Mouse (Mus musculus): ENCODE results near the gene Gstt1.

The Gstt1 gene

DNA sequence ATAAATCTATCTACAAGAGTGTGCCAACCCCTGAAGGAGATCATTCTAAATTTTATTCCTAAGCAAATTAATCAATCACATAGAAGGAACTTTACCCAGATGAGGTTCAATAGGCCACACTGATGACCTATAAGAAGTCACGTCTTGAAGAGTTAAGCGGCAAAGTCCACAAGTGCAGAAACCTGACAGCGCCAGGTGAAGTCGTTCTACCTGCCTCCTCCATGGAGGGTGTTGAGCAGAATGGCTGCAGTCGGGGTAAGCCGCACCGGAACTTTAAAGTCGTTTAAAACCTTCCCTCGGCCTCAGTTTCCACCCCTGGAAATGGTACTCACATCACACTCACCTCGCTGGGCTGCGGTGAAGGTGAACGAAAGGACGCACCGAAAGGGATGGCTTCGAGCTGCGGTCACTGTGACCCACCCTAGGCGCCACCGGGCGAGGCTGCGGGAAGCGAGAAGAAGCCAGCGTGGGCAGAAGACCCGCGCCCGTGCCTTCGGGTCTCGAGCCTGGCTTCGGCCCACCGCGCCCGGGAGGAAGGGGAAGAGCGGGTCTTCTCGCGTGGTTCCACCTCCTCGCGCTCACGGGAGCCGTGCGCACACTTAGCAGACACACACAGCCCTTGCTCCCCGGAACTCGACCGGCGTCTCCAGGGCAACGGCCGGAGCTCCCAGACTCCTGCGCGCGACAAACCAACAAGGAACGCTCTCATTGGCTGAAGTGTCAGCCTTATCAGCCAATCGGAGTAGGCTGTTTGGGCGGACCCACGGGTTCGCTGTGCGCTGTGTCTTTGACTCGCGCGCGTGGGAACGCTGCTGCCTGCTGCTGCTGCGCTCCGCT is 34.5 kb downstream of the Gstt1 start, which contains the start of gene Cabin1:
Cabin1 (minus strand) TSS at position 660 of the 837 bp plus-strand sequence.
- DNase-seq (ENCODE audit: low spot score), result peak; percentile 98

DNA sequence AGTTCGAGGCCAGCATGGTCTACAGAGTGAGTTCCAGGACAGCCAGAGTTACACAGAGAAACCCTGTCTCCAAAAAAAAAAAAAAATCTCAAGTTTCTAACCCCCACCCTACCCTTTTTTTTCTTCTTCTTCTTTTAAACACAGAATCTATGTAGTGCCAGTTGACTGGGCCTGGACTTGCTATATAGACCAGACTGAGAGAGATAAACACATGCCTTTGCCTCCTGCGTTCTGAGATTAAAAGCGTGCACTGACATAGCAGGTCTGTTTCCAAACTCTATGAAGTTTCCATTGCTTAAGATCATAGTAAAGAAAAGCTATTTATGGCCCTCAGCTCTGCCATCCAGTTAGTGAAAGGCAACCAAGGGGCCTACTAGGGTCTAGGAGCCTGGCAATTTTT is 36.0 kb downstream of the Gstt1 start:
- no peak for DNase-seq (ENCODE audit: low spot score)

DNA sequence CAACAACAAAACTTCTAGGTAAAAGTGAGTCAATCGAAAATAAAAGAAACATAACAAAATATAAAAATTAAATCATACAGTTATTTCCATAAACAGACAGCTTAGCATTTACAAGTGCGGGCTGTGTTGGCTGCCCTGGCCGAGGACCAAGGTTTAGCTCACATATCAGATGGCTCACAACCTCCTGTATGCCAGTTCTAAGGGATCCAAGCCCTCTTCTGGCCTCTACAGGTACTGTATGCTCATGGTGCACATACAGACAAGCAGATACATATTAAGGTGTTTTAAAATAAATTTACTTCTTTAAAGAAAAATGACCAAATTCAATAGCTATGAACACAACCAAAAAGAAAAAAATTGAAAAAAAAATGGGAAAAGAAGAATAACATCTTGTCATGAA is 38.1 kb downstream of the Gstt1 start:
- DNase-seq (ENCODE audit: low spot score), result no peak

DNA sequence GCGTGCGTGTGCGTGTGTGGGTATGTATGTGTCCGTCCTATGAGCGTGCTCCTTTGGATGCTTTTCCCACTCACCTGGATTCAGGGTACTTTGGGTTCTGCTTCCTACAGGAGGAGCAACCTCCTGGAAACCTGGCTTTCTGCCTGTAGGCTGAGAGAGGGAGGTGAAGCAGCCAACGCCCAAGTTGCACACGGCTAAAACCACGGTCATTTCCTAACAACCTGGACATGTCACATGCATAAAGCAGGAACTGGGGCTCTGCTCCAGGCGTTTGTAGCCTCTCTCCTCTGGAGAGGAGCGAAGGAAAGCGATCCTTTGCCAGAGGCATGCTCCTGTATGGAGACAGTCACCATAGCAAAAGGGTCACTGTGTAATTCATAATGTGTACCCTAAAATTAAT is 41.7 kb downstream of the Gstt1 start:
- no peak for DNase-seq (ENCODE audit: low spot score)

DNA sequence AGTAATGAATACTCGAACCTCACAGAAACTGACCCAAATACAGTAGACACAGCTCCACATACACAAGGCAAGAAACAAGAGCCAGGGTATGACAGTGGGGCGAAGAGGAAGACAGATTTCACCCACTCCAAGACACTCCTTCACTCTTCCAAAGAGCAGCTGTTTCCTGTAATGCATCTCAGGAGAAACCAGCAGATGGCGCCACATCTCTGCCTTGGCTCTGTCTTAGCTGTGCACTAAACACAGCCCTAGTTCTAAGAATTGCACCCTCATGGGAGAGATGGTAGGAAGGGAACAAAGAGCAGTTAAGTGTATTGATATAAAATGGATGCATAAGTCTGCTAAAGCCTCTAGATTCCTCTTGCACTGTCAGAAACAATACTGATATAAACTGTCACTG is 54.4 kb downstream of the Gstt1 start:
- DNase-seq (ENCODE audit: low spot score), result peak; percentile 88

DNA sequence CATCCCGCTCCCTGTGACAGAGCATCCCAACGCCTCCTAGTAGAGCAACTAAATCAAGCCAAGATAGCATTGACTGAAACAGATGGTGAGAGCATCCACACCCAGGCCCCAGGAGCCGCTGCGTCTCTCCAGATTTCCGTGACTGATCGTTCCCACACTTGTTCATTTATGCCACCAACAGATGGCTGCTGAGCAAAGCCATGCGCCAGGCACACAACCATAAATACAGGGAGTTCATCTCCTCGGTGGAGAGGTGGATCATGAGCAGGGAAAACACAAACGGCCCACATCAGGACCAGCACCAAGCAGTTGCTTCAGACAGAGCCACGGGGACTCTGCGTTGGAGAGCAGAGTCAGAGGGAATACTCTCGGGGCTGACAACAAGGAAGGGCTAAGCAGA is 55.0 kb downstream of the Gstt1 start:
- peak; percentile 82 for DNase-seq (ENCODE audit: low spot score)

DNA sequence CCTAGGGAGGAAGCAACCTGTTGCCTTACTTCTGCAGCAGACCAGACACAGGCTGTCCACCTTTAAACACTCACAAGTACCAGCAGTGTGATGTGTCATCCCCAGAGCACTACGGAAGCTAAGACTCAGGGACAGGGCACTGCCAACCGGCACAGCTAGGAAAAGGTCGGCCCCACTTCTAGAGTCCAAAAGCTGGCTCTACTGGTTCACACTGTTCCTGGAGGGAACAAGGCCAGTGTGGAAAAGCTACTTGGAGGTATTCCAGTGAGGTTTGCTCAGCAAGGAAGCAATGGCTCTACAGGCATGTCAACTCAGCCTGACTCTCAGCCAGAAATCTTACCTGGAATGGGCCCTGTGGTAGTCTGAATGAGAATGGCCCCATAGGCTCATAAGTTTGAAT is 57.5 kb downstream of the Gstt1 start:
- no peak for DNase-seq (ENCODE audit: low spot score)

Measured in layer of hippocampus, adult 11-12 months (tissue).